Mouse (Mus musculus): ENCODE data around the gene Tmem107.

DNA sequence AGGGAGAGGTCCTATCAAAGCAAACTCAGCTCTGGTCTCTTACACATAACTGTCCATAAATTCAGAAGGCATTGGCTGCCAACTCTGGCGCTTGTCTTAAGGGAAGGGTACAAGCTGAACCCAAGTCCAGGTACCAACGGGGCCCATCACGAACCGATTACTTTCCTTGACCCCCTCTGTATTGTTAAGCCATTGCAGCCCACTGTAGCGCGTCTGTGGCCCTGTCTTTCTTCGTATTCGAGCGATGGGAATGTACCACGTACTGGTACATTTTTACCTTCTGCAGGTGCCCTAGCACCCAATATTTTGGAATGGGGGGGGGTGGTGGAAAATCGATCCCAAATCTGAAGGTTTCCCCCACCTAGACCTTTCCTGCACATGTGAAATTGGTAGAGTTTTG lies 1.6 kb downstream of the Tmem107 start:
- TF ChIP-seq ZC3H11A (IDR thresholded peaks at IDR 0.05; ENCODE audit: borderline replicate concordance, low read depth, low read length) (no peak), HCFC1 (IDR thresholded peaks at IDR 0.05; ENCODE audit: borderline replicate concordance, insufficient read depth, low read length) (no peak), CHD2 (IDR thresholded peaks at IDR 0.05; ENCODE audit: low read depth, low read length) (no peak), MAFK (IDR thresholded peaks at IDR 0.05; ENCODE audit: insufficient read depth, low read depth, low read length) (no peak)
